Mouse (Mus musculus) gastrocnemius, postnatal 14 days (tissue): Measurements from ENCODE around the gene Gxylt2. TPM values are rescaled to one million over a fixed set of nuclear protein-coding genes. Genes with fewer than 3 reads are reported as not detected.
A peak's percentile ranks its signal among the peaks of the same experiment; 100 is the strongest.

Experiments used
- DNase-seq: peaks from one replicate; pipeline ENCODE4 v3.0.0; 2021; ENCODE audit warnings: mixed read lengths
- intact Hi-C: fragments of 180-260 bp; cut with DNase I; formaldehyde crosslinking; loops from one replicate; pipeline ENCODE4 v1.15.1; 2025; ENCODE audit warnings: low total_unique reads
- total RNA-seq, 2 experiments: library from RNA; stranded (reverse); gene quantifications; 2 replicates each; pipeline ENCODE4 v1.2.3; 2021

Gene Gxylt2
- total RNA-seq, 2 experiments from 2014 or later = 1.6 to 3.3 TPM

- no peak for DNase-seq
- intact Hi-C loops = no loop called here
These were observed 5.6 kb downstream of the Gxylt2 start for GRCm38 (mm10) chr6:100710170-100710569.

GRCm38 (mm10) chr6:100710866-100711265 is 6.3 kb downstream of the Gxylt2 start:
- intact Hi-C loops = no loop called here
- no peak for DNase-seq

- no peak for DNase-seq
- intact Hi-C loops = no loop called here
These were observed 10.8 kb downstream of the Gxylt2 start for GRCm38 (mm10) chr6:100715296-100715828.

GRCm38 (mm10) chr6:100716152-100716551 is 11.6 kb downstream of the Gxylt2 start:
- intact Hi-C loops = no loop called here
- no peak for DNase-seq

- DNase-seq = no peak
- intact Hi-C loops = no loop called here
These were observed 12.3 kb downstream of the Gxylt2 start for GRCm38 (mm10) chr6:100716817-100717216.

- no peak for DNase-seq
- intact Hi-C loops = no loop called here
These were observed 15.6 kb downstream of the Gxylt2 start for GRCm38 (mm10) chr6:100720098-100720501.

GRCm38 (mm10) chr6:100720882-100721721 is 16.6 kb downstream of the Gxylt2 start:
- DNase-seq = no peak
- intact Hi-C loops = no loop called here

- peak; percentile 77 for DNase-seq
- intact Hi-C loops = no loop called here
These were observed 27.5 kb downstream of the Gxylt2 start for GRCm38 (mm10) chr6:100731996-100732375.

GRCm38 (mm10) chr6:100732376-100733021 is 28.0 kb downstream of the Gxylt2 start:
- DNase-seq = peak; percentile 15
- intact Hi-C loops = no loop called here

GRCm38 (mm10) chr6:100733218-100733617 is 28.7 kb downstream of the Gxylt2 start:
- intact Hi-C loops = no loop called here
- DNase-seq = no peak

GRCm38 (mm10) chr6:100734321-100734720 is 29.8 kb downstream of the Gxylt2 start:
- intact Hi-C loops = no loop called here
- no peak for DNase-seq

- intact Hi-C loops = no loop called here
- DNase-seq = no peak
These were observed 54.1 kb downstream of the Gxylt2 start for GRCm38 (mm10) chr6:100758431-100759208.

- intact Hi-C loops = no loop called here
- DNase-seq = no peak
These were observed 63.2 kb downstream of the Gxylt2 start for GRCm38 (mm10) chr6:100767756-100768155.

GRCm38 (mm10) chr6:100775923-100776505 is 71.5 kb downstream of the Gxylt2 start:
- DNase-seq = no peak
- intact Hi-C loops = no loop called here

GRCm38 (mm10) chr6:100778595-100778994 is 74.1 kb downstream of the Gxylt2 start:
- intact Hi-C loops = no loop called here
- no peak for DNase-seq

GRCm38 (mm10) chr6:100780421-100780820 is 75.9 kb downstream of the Gxylt2 start:
- DNase-seq = no peak

GRCm38 (mm10) chr6:100781644-100782043 is 77.1 kb downstream of the Gxylt2 start:
- intact Hi-C loops = no loop called here
- DNase-seq = no peak

More at GRCm38 (mm10) chr6:100780421-100780820, 75.9 kb downstream of the Gxylt2 start:
- intact Hi-C loops = no loop called here

- no peak for DNase-seq
- intact Hi-C loops = no loop called here
These were observed 83.2 kb downstream of the Gxylt2 start for GRCm38 (mm10) chr6:100787726-100788125.

GRCm38 (mm10) chr6:100789161-100789560 is 84.6 kb downstream of the Gxylt2 start:
- intact Hi-C loops = no loop called here
- DNase-seq = no peak
